Mouse (Mus musculus) stomach, postnatal 0 days (tissue): ENCODE measurements around the gene Klhl5.

ENCODE experiments used
- CTCF ChIP-seq: IDR thresholded peaks from 2 replicates; pipeline ENCODE4 v1.5.1; 2016; ENCODE audit warnings: antibody characterized with exemption, low read depth, mild to moderate bottlenecking, moderate library complexity
- EP300 ChIP-seq: optimal IDR thresholded peaks from 2 replicates; pipeline ENCODE3; 2016; ENCODE audit warnings: antibody characterized with exemption

GRCm38 (mm10) chr5:65091184-65091858 is 16.0 kb upstream of the Klhl5 start:
- TF ChIP-seq EP300 (no peak), CTCF (no peak)
